Mouse (Mus musculus) ES-Bruce4 (cell line): ENCODE measurements around the gene Adra2a. TPM values are rescaled to one million over a fixed set of nuclear protein-coding genes. Genes with fewer than 3 reads are reported as not detected.

ENCODE experiments used
- H3K27ac ChIP-seq: 2 replicates; pipeline ENCODE4 v1.5.1; 2012; ENCODE audit warnings: low read length, inconsistent platforms; ENCODE audit not compliant: insufficient read depth
- H3K27me3 ChIP-seq: 2 replicates; pipeline ENCODE4 v1.6.1; 2012; ENCODE audit warnings: mild to moderate bottlenecking, low read length, inconsistent platforms; ENCODE audit not compliant: control insufficient read depth, poor library complexity, insufficient read depth, severe bottlenecking
- H3K36me3 ChIP-seq: 2 replicates; pipeline ENCODE4 v1.6.1; 2012; ENCODE audit warnings: inconsistent platforms, mild to moderate bottlenecking, low read length, moderate library complexity; ENCODE audit not compliant: control insufficient read depth, poor library complexity, insufficient read depth, severe bottlenecking
- H3K4me1 ChIP-seq: one replicate; pipeline ENCODE4 v1.8.1; 2011; ENCODE audit warnings: low read length; ENCODE audit not compliant: control insufficient read depth, insufficient read depth
- H3K4me3 ChIP-seq: 2 replicates; pipeline ENCODE4 v1.5.1; 2011; ENCODE audit warnings: low read depth, mild to moderate bottlenecking, low read length
- H3K9ac ChIP-seq: 2 replicates; pipeline ENCODE4 v1.6.1; 2012; ENCODE audit warnings: low read depth, mild to moderate bottlenecking, inconsistent platforms; ENCODE audit not compliant: poor library complexity, severe bottlenecking
- H3K9me3 ChIP-seq: replicated peaks from 2 replicates; pipeline ENCODE4 v1.6.1; 2012; ENCODE audit warnings: mild to moderate bottlenecking, low read length, inconsistent platforms; ENCODE audit not compliant: control insufficient read depth, poor library complexity, insufficient read depth, severe bottlenecking
- CTCF ChIP-seq: IDR thresholded peaks from one replicate; pipeline ENCODE4 v1.8.1; 2011; ENCODE audit warnings: low read depth, low read length
- EP300 ChIP-seq: IDR thresholded peaks from 2 replicates; pipeline ENCODE4 v1.6.1; 2011; ENCODE audit warnings: low read depth, low read length; ENCODE audit not compliant: insufficient read depth
- POLR2A ChIP-seq: IDR thresholded peaks from one replicate; pipeline ENCODE4 v1.8.1; 2011; ENCODE audit warnings: low read length; ENCODE audit not compliant: insufficient read depth
- polyA plus RNA-seq: library from polyadenylated mRNA; stranded (reverse); fragments of >200 nt; gene quantifications from 2 replicates; pipeline ENCODE4 v1.2.4, GENCODE M21; 2011; ENCODE audit warnings: low read depth; ENCODE audit not compliant: missing spikeins, insufficient read depth, insufficient read length

Adra2a gene
- polyA plus RNA-seq, 1 experiment, result not detected

DNA sequence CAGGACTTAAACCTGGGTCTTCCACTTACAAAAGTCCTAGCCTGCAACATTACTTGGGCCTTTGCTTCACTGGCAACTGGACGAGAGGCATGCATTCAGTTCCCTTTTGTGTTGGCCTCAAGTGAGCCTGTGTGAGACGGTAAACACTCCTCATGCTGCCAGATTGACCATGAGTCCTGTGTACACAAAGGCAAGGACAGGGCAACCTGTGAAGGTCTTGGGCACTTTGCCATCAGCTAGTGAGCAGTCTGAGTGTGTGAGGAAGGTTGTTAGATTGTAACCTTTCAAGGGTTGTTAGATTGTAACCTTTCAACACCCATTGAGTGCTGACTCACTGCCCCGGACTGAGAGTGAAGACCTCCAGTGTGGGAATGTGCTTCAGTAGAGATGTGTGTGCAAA, 49.6 kb downstream of the Adra2a start:
- H3K27me3 ChIP-seq, result no peaks in the 10 kb centered on the region
- no peaks in the 10 kb centered on the region for H3K36me3 ChIP-seq
- peaks cover 2% of the 10 kb centered on the region for H3K4me1 ChIP-seq
- H3K27ac ChIP-seq, result no peak overlapping the region
- TF ChIP-seq POLR2A (no peak), EP300 (no peak), CTCF (no peak)
- H3K9ac ChIP-seq, result no peak overlapping the region
- no peaks in the 10 kb centered on the region for H3K9me3 ChIP-seq
- no peak overlapping the region for H3K4me3 ChIP-seq

DNA sequence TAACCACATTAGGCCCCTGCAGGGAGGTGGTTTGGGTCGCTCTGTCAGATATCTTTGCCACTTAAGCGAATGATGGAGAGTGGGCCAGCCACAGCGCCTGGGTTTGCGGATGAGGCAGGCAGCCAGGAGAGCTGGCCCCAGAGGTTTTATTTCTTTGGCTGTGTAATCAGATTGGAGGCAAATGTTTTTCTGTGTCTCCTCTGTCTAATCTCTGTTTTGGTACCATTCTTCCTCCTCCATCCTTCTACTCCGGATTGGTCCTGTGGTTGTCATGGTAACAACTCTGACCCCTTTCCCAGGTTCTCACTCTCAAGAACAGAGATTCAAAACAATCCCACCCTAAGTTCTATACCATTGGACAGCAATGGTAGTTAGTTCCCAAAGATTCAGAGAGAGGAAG, 51.8 kb downstream of the Adra2a start:
- H3K4me1 ChIP-seq, result peaks cover 2% of the 10 kb centered on the region
- H3K9me3 ChIP-seq, result no peaks in the 10 kb centered on the region
- H3K9ac ChIP-seq, result no peak overlapping the region
- TF ChIP-seq POLR2A (no peak), EP300 (no peak), CTCF (no peak)
- no peak overlapping the region for H3K27ac ChIP-seq
- no peaks in the 10 kb centered on the region for H3K27me3 ChIP-seq
- H3K36me3 ChIP-seq, result no peaks in the 10 kb centered on the region
- no peak overlapping the region for H3K4me3 ChIP-seq

DNA sequence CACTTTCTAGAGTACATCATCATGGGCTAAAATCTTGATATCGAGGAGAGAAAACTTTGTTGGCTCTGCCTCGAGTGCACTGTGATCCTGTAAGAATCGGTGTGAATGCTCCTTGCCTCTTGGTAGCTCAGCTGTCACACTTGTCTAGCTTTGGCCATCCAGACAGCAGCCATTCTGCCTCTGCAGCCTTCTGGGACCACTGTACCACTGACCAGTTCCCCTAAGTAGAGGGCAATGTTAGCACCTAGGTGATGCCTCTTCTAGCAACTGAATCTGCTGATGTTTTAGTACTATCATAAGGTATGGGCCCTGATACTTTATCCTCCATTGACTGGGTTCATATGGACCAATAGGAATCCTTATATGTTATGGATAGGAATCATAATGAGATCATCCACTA, 54.4 kb downstream of the Adra2a start:
- TF ChIP-seq POLR2A (no peak), EP300 (no peak), CTCF (no peak)
- no peak overlapping the region for H3K27ac ChIP-seq
- H3K27me3 ChIP-seq, result no peaks in the 10 kb centered on the region
- H3K36me3 ChIP-seq, result no peaks in the 10 kb centered on the region
- H3K9me3 ChIP-seq, result no peaks in the 10 kb centered on the region
- no peak overlapping the region for H3K4me3 ChIP-seq
- H3K9ac ChIP-seq, result no peak overlapping the region
- H3K4me1 ChIP-seq, result peaks cover 2% of the 10 kb centered on the region

Other genes starting within 250 kb of the Adra2a start
- gene Pdcd4, start 151.9 kb upstream of the Adra2a start, polyA plus RNA-seq, result 71.8 and 78.8 TPM in 2 replicates
- gene Shoc2, start 99.8 kb upstream of the Adra2a start, polyA plus RNA-seq, result 69.0 and 70.4 TPM in 2 replicates
- 43.2 and 44.5 TPM in 2 replicates for gene Bbip1, start 99.5 kb upstream of the Adra2a start, polyA plus RNA-seq